Mouse (Mus musculus): Measurements from ENCODE around the gene Tlcd1. TPM values are rescaled to one million over a fixed set of nuclear protein-coding genes. Genes with fewer than 3 reads are reported as not detected.

Gene Tlcd1
- polyA plus RNA-seq, 2 experiments: 44.9 to 69.6 TPM

- Histone ChIP-seq H3K9ac (replicated peaks) (0 out of 2 replicates have a peak overlapping the region, but pooled peaks have one; percentile 3), H3K9me3 (ENCODE audit: control insufficient read depth, low read length) (no peaks in the 10 kb centered on the region), H3K4me3 (ENCODE audit: insufficient read depth in 1 of 2, low read depth in 2 of 2, low read length in 2 of 2) (peak overlapping the region; percentile 45 to 50), H3K27me3 (ENCODE audit: control insufficient read depth, insufficient read depth, low read length) (peaks cover 49% of the 10 kb centered on the region), H3K36me3 (replicated peaks; ENCODE audit: control insufficient read depth, insufficient read depth, low read depth) (no peaks in the 10 kb centered on the region), H3K4me1 (replicated peaks; ENCODE audit: control insufficient read depth in 2 of 2, insufficient read depth in 2 of 2, low read length in 1 of 2) (no peaks in the 10 kb centered on the region; a peak in 1 of 4 replicates), H3K4me2 (ENCODE audit: low read depth) (peak overlapping the region; percentile 51), H3K27ac (no peak overlapping the region)
- peak; percentile 21; the same call in 1 of the 2 replicates for ATAC-seq (ENCODE audit: insufficient read depth)
- WGBS (ENCODE audit: insufficient replicate concordance): 2% methylated on average over 37 of the region's 42 CpGs
- TF ChIP-seq EP300 (IDR thresholded peaks at IDR 0.05; ENCODE audit: low read depth) (no peak), CTCF (IDR thresholded peaks at IDR 0.05; ENCODE audit: low read depth) (no peak)
- DNase-seq (ENCODE audit: low read depth in 3 of 3, low spot score in 3 of 3): no peak
These were observed 12.9 kb downstream of the Tlcd1 start for GRCm38 (mm10) chr11:78189234-78190040.

GRCm38 (mm10) chr11:78190041-78190440 is 13.5 kb downstream of the Tlcd1 start:
- Histone ChIP-seq H3K27me3 (ENCODE audit: control insufficient read depth, insufficient read depth, low read length) (peaks cover 49% of the 10 kb centered on the region), H3K36me3 (replicated peaks; ENCODE audit: control insufficient read depth, insufficient read depth, low read depth) (no peaks in the 10 kb centered on the region), H3K4me3 (ENCODE audit: insufficient read depth in 1 of 2, low read depth in 2 of 2, low read length in 2 of 2) (no peak overlapping the region), H3K27ac (no peak overlapping the region), H3K4me1 (replicated peaks; ENCODE audit: control insufficient read depth in 2 of 2, insufficient read depth in 2 of 2, low read length in 1 of 2) (peaks cover 0 to 2% of the 10 kb centered on the region in 2 experiments; a peak in 2 of 4 replicates), H3K4me2 (ENCODE audit: low read depth) (no peak overlapping the region; the same call in 1 of the 2 replicates), H3K9ac (replicated peaks) (no peak overlapping the region), H3K9me3 (ENCODE audit: control insufficient read depth, low read length) (no peaks in the 10 kb centered on the region)
- DNase-seq (ENCODE audit: low read depth in 3 of 3, low spot score in 3 of 3) (no peak), ATAC-seq (ENCODE audit: insufficient read depth) (no peak)
- TF ChIP-seq CTCF (IDR thresholded peaks at IDR 0.05; ENCODE audit: low read depth): no peak
- TF ChIP-seq EP300 (IDR thresholded peaks at IDR 0.05; ENCODE audit: low read depth): no peak
- WGBS (ENCODE audit: insufficient replicate concordance): 59% methylated on average over 6 of the region's 6 CpGs

- Histone ChIP-seq H3K4me2 (ENCODE audit: low read depth) (peak within 1 kb of the TSS; percentile 75), H3K27me3 (ENCODE audit: control insufficient read depth, insufficient read depth, low read length) (peaks cover 33% of the 10 kb centered on the region), H3K9ac (replicated peaks) (no peak within 1 kb of the TSS), H3K4me3 (ENCODE audit: insufficient read depth in 1 of 2, low read depth in 2 of 2, low read length in 2 of 2) (no peak within 1 kb of the TSS), H3K9me3 (ENCODE audit: control insufficient read depth, low read length) (no peaks in the 10 kb centered on the region), H3K36me3 (replicated peaks; ENCODE audit: control insufficient read depth, insufficient read depth, low read depth) (no peaks in the 10 kb centered on the region), H3K27ac (no peak within 1 kb of the TSS), H3K4me1 (replicated peaks; ENCODE audit: control insufficient read depth in 2 of 2, insufficient read depth in 2 of 2, low read length in 1 of 2) (peaks cover 0 to 3% of the 10 kb centered on the region in 2 experiments; a peak in 2 of 4 replicates)
- 77% methylated on average over 1 of the region's 1 CpGs for WGBS (ENCODE audit: insufficient replicate concordance)
- TF ChIP-seq EP300 (IDR thresholded peaks at IDR 0.05; ENCODE audit: low read depth) (no peak), CTCF (IDR thresholded peaks at IDR 0.05; ENCODE audit: low read depth) (no peak)
- DNase-seq (ENCODE audit: low read depth in 3 of 3, low spot score in 3 of 3) (no peak), ATAC-seq (ENCODE audit: insufficient read depth) (no peak)
These were observed 16.6 kb downstream of the Tlcd1 start, which contains the start of gene Proca1 for GRCm38 (mm10) chr11:78193113-78193512. TSS of gene Proca1 (plus strand) at chr11:78193392.

- WGBS (ENCODE audit: insufficient replicate concordance): 1% methylated on average over 30 of the region's 30 CpGs
- ATAC-seq (ENCODE audit: insufficient read depth) (peak; percentile 82), DNase-seq (ENCODE audit: low read depth in 3 of 3, low spot score in 3 of 3) (peak in 2 of 3 experiments; percentile 60 to 67)
- H3K9ac ChIP-seq (replicated peaks): peak overlapping the region; percentile 23; the same call in 1 of the 2 replicates
- no peaks in the 10 kb centered on the region for H3K36me3 ChIP-seq (replicated peaks; ENCODE audit: control insufficient read depth, insufficient read depth, low read depth)
- peaks cover 19% of the 10 kb centered on the region for H3K27me3 ChIP-seq (ENCODE audit: control insufficient read depth, insufficient read depth, low read length)
- H3K4me1 ChIP-seq (replicated peaks; ENCODE audit: control insufficient read depth in 2 of 2, insufficient read depth in 2 of 2, low read length in 1 of 2): peaks cover 0 to 3% of the 10 kb centered on the region in 2 experiments; a peak in 2 of 4 replicates
- H3K4me2 ChIP-seq (ENCODE audit: low read depth): peak overlapping the region; percentile 75
- H3K27ac ChIP-seq: no peak overlapping the region
- peak overlapping the region; percentile 56 to 88 for H3K4me3 ChIP-seq (ENCODE audit: insufficient read depth in 1 of 2, low read depth in 2 of 2, low read length in 2 of 2)
- H3K9me3 ChIP-seq (ENCODE audit: control insufficient read depth, low read length): no peaks in the 10 kb centered on the region
- TF ChIP-seq CTCF (IDR thresholded peaks at IDR 0.05; ENCODE audit: low read depth) (no peak), EP300 (IDR thresholded peaks at IDR 0.05; ENCODE audit: low read depth) (no peak)
These were observed 18.0 kb downstream of the Tlcd1 start for GRCm38 (mm10) chr11:78194411-78195100.

Data from liver, embryonic 14.5 days (tissue).